Mouse (Mus musculus): Measurements from ENCODE around the gene Hrh3. TPM values are rescaled to one million over a fixed set of nuclear protein-coding genes. Genes with fewer than 3 reads are reported as not detected.

The Hrh3 gene
- polyA plus RNA-seq, 1 experiment = 0.16 TPM

DNA sequence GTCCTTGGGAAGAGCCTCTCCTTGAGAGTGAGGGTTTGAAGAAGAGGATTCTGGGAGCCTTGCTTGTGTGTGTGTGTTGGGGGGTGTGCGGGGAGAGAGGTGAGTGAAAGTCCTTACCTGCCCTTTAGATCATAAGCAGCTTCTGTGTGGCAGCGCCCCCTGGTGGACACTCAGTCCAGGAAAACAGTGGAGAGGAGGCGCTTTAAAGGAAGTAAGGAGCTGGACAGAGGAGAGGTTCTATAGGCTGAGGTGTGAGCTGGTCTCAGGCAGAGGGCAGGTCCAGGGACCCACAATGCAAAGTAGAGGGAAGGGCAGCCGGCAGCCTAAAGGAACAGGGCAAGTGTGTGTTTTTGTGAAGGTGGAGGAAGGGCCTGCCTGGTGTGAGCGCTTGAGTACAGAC lies 53.3 kb downstream of the Hrh3 start:
- Histone ChIP-seq H3K36me3 (ENCODE audit: control insufficient read depth, insufficient read depth) (no peaks in the 10 kb centered on the region), H3ac (ENCODE audit: control insufficient read depth, insufficient read length) (no peak overlapping the region), H3K27me3 (ENCODE audit: control insufficient read depth, insufficient read depth, insufficient read length) (no peaks in the 10 kb centered on the region), H3K79me2 (ENCODE audit: control insufficient read depth, insufficient read depth) (peaks cover 5% of the 10 kb centered on the region), H3K4me3 (no peak overlapping the region), H3K4me2 (ENCODE audit: low read depth) (no peak overlapping the region)
- TF ChIP-seq MYOG (IDR thresholded peaks at IDR 0.05; ENCODE audit: control insufficient read depth in 1 of 3, insufficient read depth in 1 of 3, insufficient read length in 2 of 3, low read depth in 2 of 3) (no peak), E2F4 (IDR thresholded peaks at IDR 0.05; ENCODE audit: insufficient read depth) (no peak), USF1 (IDR thresholded peaks at IDR 0.05; ENCODE audit: low read depth) (no peak), TCF3 (IDR thresholded peaks at IDR 0.05; ENCODE audit: insufficient read length, low read depth) (no peak), SRF (IDR thresholded peaks at IDR 0.05; ENCODE audit: control insufficient read depth, insufficient read length, low read depth) (no peak), MYOD1 (IDR thresholded peaks at IDR 0.05; ENCODE audit: control insufficient read depth in 1 of 3, insufficient read length in 2 of 3, low read depth in 2 of 3) (no peak), TCF12 (IDR thresholded peaks at IDR 0.05; ENCODE audit: insufficient read depth, poor library complexity, severe bottlenecking) (no peak), POLR2A (IDR thresholded peaks at IDR 0.05; ENCODE audit: insufficient read length, low read depth) (no peak), CEBPB (IDR thresholded peaks at IDR 0.05; ENCODE audit: insufficient read depth, poor library complexity, severe bottlenecking) (no peak), REST (IDR thresholded peaks at IDR 0.05; ENCODE audit: insufficient read depth, insufficient read length) (no peak)

Other genes starting within 250 kb of the Hrh3 start
- 6.3 TPM for gene Taf4, start 127.8 kb downstream of the Hrh3 start, polyA plus RNA-seq (2012; fragmentation: generic; extraction: Trizol)
- 48.8 TPM for gene Lsm14b, start 79.5 kb downstream of the Hrh3 start, polyA plus RNA-seq (2012; fragmentation: generic; extraction: Trizol)
- 395 TPM for gene Psma7, start 62.1 kb downstream of the Hrh3 start, polyA plus RNA-seq (2012; fragmentation: generic; extraction: Trizol)
- 1.6 TPM for gene Ss18l1, start 62.0 kb downstream of the Hrh3 start, polyA plus RNA-seq (2012; fragmentation: generic; extraction: Trizol)
- 17.2 TPM for gene Mtg2, start 33.9 kb downstream of the Hrh3 start, polyA plus RNA-seq (2012; fragmentation: generic; extraction: Trizol)
- gene Osbpl2, start 14.8 kb upstream of the Hrh3 start, polyA plus RNA-seq (2012; fragmentation: generic; extraction: Trizol) = 34.8 TPM
- gene Adrm1, start 67.0 kb upstream of the Hrh3 start, polyA plus RNA-seq (2012; fragmentation: generic; extraction: Trizol) = 188 TPM
- gene Lama5, start 121.4 kb upstream of the Hrh3 start, polyA plus RNA-seq (2012; fragmentation: generic; extraction: Trizol) = 80.8 TPM
- 3,913 TPM for gene Rps21, start 152.9 kb upstream of the Hrh3 start, polyA plus RNA-seq (2012; fragmentation: generic; extraction: Trizol)
- 6.8 TPM for gene Cables2, start 169.0 kb upstream of the Hrh3 start, polyA plus RNA-seq (2012; fragmentation: generic; extraction: Trizol)
- not detected for gene Rbbp8nl, start 185.4 kb upstream of the Hrh3 start, polyA plus RNA-seq (2012; fragmentation: generic; extraction: Trizol)
- gene Gata5, start 230.2 kb upstream of the Hrh3 start, polyA plus RNA-seq (2012; fragmentation: generic; extraction: Trizol) = not detected

Measured in myocyte (in vitro differentiated cells).